Mouse (Mus musculus) lung, postnatal 0 days (tissue): ENCODE data around the gene Lrrc59. TPM values are rescaled to one million over a fixed set of nuclear protein-coding genes. Genes with fewer than 3 reads are reported as not detected.

ENCODE experiments used
- ATAC-seq: fragments of 200-750 bp; cut with Nextera tagmentation; 2 replicates; pipeline ENCODE4 v1.8.0; 2017; ENCODE audit warnings: moderate library complexity
- DNase-seq: peaks from one replicate; pipeline ENCODE4 v3.0.0-alpha.2; 2016; ENCODE audit warnings: low spot score
- H3K27ac ChIP-seq: fragments of 300-500 bp; sonication (generic); 2 replicates; pipeline ENCODE4 v1.5.1; 2014; ENCODE audit warnings: antibody characterized with exemption, mild to moderate bottlenecking, low read length, mixed read lengths
- H3K27me3 ChIP-seq: fragments of 300-500 bp; sonication (generic); replicated peaks from 2 replicates; pipeline ENCODE4 v1.6.1; 2014; ENCODE audit warnings: low read length, mixed read lengths; ENCODE audit not compliant: insufficient read depth
- H3K36me3 ChIP-seq: fragments of 300-500 bp; sonication (generic); 2 replicates; pipeline ENCODE4 v1.6.1; 2014; ENCODE audit warnings: low read length, mixed read lengths; ENCODE audit not compliant: insufficient read depth
- H3K4me1 ChIP-seq: fragments of 300-500 bp; sonication (generic); 2 replicates; pipeline ENCODE4 v1.6.1; 2014; ENCODE audit warnings: antibody characterized with exemption, low read depth, low read length, mixed read lengths; ENCODE audit not compliant: insufficient read depth
- H3K4me2 ChIP-seq: fragments of 300-500 bp; sonication (generic); replicated peaks from 2 replicates; pipeline ENCODE4 v1.6.1; 2014; ENCODE audit warnings: low read depth, mild to moderate bottlenecking, low read length, moderate library complexity, mixed read lengths
- H3K4me3 ChIP-seq: fragments of 300-500 bp; sonication (generic); 2 replicates; pipeline ENCODE4 v1.5.1; 2014; ENCODE audit warnings: low read depth, low read length
- H3K9ac ChIP-seq: fragments of 300-500 bp; sonication (generic); replicated peaks from 2 replicates; pipeline ENCODE4 v1.6.1; 2014; ENCODE audit warnings: low read depth, mild to moderate bottlenecking
- H3K9me3 ChIP-seq: fragments of 300-500 bp; sonication (generic); 2 replicates; pipeline ENCODE4 v1.6.1; 2016; ENCODE audit warnings: low read length, mixed read lengths
- CTCF ChIP-seq: IDR thresholded peaks from 2 replicates; pipeline ENCODE4 v1.5.1; 2016; ENCODE audit warnings: antibody characterized with exemption, mild to moderate bottlenecking
- EP300 ChIP-seq: IDR thresholded peaks from 2 replicates; pipeline ENCODE4 v1.6.1; 2016; ENCODE audit warnings: antibody characterized with exemption, mild to moderate bottlenecking, control low read depth
- WGBS: fragments of 180-500 bp; shearing (Covaris S2); extraction: QIAGEN DNeasy Blood & Tissue Kit; methylation state at CpG from one replicate; pipeline ENCODE4 v1.1.7; 2014; 5-methylcytosine and 5-hydroxymethylcytosine counted together
- polyA plus RNA-seq: library from polyadenylated mRNA; unstranded; fragments of >200 nt; fragmentation: Nextera tagmentation; extraction: Ambion mirVana; gene quantifications from 2 replicates; pipeline ENCODE4 v1.2.1, GENCODE M21; 2015

Lrrc59 gene
- polyA plus RNA-seq, 1 experiment from 2014 or later = 75.0 TPM

GRCm38 (mm10) chr11:94614603-94615002 is 15.0 kb upstream of the Lrrc59 start:
- H3K4me2 ChIP-seq = no peak overlapping the region
- no peak overlapping the region for H3K27ac ChIP-seq
- WGBS = 76% methylated on average over 4 of the region's 4 CpGs
- H3K4me1 ChIP-seq = no peaks in the 10 kb centered on the region
- ATAC-seq (no peak), DNase-seq (no peak)
- no peak overlapping the region for H3K9ac ChIP-seq
- no peaks in the 10 kb centered on the region for H3K36me3 ChIP-seq
- no peak overlapping the region for H3K4me3 ChIP-seq
- no peak for TF ChIP-seq EP300
- TF ChIP-seq CTCF = no peak
- H3K9me3 ChIP-seq = no peaks in the 10 kb centered on the region
- H3K27me3 ChIP-seq = no peaks in the 10 kb centered on the region

- Histone ChIP-seq H3K9me3 (no peaks in the 10 kb centered on the region), H3K27ac (no peak overlapping the region), H3K4me1 (no peaks in the 10 kb centered on the region), H3K36me3 (no peaks in the 10 kb centered on the region), H3K27me3 (no peaks in the 10 kb centered on the region), H3K4me2 (no peak overlapping the region), H3K9ac (no peak overlapping the region), H3K4me3 (no peak overlapping the region)
- no peak for TF ChIP-seq EP300
- TF ChIP-seq CTCF = no peak
- ATAC-seq = no peak
- WGBS = 29% methylated on average over 4 of the region's 4 CpGs
- no peak for DNase-seq
Measured at GRCm38 (mm10) chr11:94615494-94615893, 14.1 kb upstream of the Lrrc59 start.

GRCm38 (mm10) chr11:94617646-94618045 is 11.9 kb upstream of the Lrrc59 start:
- Histone ChIP-seq H3K27me3 (no peaks in the 10 kb centered on the region), H3K4me3 (no peak overlapping the region), H3K36me3 (no peaks in the 10 kb centered on the region), H3K4me2 (no peak overlapping the region), H3K4me1 (no peaks in the 10 kb centered on the region), H3K27ac (no peak overlapping the region), H3K9ac (no peak overlapping the region), H3K9me3 (no peaks in the 10 kb centered on the region)
- WGBS = 95% methylated on average over 2 of the region's 2 CpGs
- no peak for TF ChIP-seq EP300
- no peak for TF ChIP-seq CTCF
- ATAC-seq = no peak
- no peak for DNase-seq

GRCm38 (mm10) chr11:94620766-94621457 is 8.7 kb upstream of the Lrrc59 start:
- H3K36me3 ChIP-seq = no peaks in the 10 kb centered on the region
- no peak overlapping the region for H3K4me3 ChIP-seq
- no peak for ATAC-seq
- no peaks in the 10 kb centered on the region for H3K27me3 ChIP-seq
- no peaks in the 10 kb centered on the region for H3K9me3 ChIP-seq
- no peak overlapping the region for H3K27ac ChIP-seq
- TF ChIP-seq EP300 = no peak
- 52% methylated on average over 6 of the region's 6 CpGs for WGBS
- H3K9ac ChIP-seq = no peak overlapping the region
- H3K4me1 ChIP-seq = no peaks in the 10 kb centered on the region
- DNase-seq = no peak
- H3K4me2 ChIP-seq = no peak overlapping the region

GRCm38 (mm10) chr11:94621458-94621852 is 8.1 kb upstream of the Lrrc59 start:
- Histone ChIP-seq H3K4me3 (no peak overlapping the region), H3K4me2 (no peak overlapping the region), H3K36me3 (no peaks in the 10 kb centered on the region), H3K27ac (no peak overlapping the region), H3K27me3 (no peaks in the 10 kb centered on the region), H3K9ac (no peak overlapping the region), H3K9me3 (no peaks in the 10 kb centered on the region), H3K4me1 (no peaks in the 10 kb centered on the region)
- TF ChIP-seq EP300 (no peak), CTCF (peak; percentile 33; the same call in 1 of the 2 replicates)
- ATAC-seq (no peak), DNase-seq (no peak)

GRCm38 (mm10) chr11:94622162-94622561 is 7.4 kb upstream of the Lrrc59 start:
- DNase-seq = no peak
- Histone ChIP-seq H3K4me2 (no peak overlapping the region), H3K27me3 (no peaks in the 10 kb centered on the region), H3K4me1 (no peaks in the 10 kb centered on the region), H3K9me3 (no peaks in the 10 kb centered on the region), H3K36me3 (no peaks in the 10 kb centered on the region), H3K27ac (no peak overlapping the region), H3K4me3 (no peak overlapping the region), H3K9ac (no peak overlapping the region)
- no peak for ATAC-seq
- WGBS = 66% methylated on average over 2 of the region's 2 CpGs
- no peak for TF ChIP-seq EP300
- no peak for TF ChIP-seq CTCF

GRCm38 (mm10) chr11:94629884-94630198 is 274 bp downstream of the Lrrc59 start:
- no peaks in the 10 kb centered on the region for H3K9me3 ChIP-seq
- H3K4me1 ChIP-seq = no peaks in the 10 kb centered on the region
- H3K4me3 ChIP-seq = peak overlapping the region; percentile 79
- no peaks in the 10 kb centered on the region for H3K27me3 ChIP-seq
- H3K27ac ChIP-seq = peak overlapping the region; percentile 80
- DNase-seq = no peak
- peaks cover 20% of the 10 kb centered on the region for H3K36me3 ChIP-seq
- TF ChIP-seq CTCF = no peak
- ATAC-seq = peak; percentile 64
- H3K9ac ChIP-seq = peak overlapping the region; percentile 90
- 3% methylated on average over 28 of the region's 28 CpGs for WGBS
- H3K4me2 ChIP-seq = peak overlapping the region; percentile 93
